Mouse (Mus musculus): ENCODE results near the gene Tom1l2. TPM values are rescaled to one million over a fixed set of nuclear protein-coding genes. Genes with fewer than 3 reads are reported as not detected.

Tom1l2 gene
- total and polyA plus RNA-seq, 3 experiments, result 71.9 to 181 (median 78.5) TPM

DNA sequence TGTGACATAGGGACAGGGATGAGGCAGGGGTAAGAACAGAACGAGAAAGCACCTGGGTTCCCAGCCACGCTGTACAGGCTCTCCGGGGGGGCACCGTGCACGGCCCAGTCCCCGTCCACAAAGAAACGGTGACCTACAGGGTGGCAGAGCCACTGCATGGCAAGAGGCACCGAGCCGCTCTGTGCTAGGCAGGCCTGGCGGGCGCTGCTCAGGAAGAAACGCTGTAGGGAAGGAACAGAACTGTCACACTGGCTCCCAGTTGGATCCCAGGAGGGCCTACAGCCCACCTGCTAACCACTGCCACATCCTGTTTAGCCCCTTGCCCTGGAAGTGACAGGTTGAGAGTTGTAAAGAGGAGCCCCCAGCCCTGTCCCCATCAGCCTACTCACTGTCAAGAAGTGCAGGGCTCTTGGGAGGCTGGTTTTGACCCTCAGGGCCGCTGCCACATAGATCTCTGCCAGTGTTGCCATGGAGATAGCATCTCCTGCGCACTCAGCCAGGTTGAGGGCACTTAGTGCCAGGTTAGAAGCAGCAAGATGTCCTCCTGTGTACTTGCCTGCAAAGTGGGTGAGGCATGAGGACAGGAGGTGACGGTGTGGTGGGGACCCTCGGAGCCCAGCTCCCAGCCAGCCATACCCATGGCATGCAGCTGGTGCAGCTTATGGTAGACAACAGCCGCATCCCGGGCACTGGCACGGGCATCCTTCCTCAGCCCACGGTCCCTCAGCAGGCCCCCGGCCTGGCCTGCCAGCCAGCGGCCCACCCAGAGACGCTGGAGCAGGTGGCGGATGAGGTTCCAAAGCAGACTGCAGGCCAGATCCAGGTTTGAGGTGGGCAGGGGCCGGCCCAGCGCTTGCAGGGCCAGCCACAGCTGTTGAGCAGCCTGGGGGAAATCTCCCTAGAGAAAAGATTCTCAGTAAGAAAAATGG is 149.7 kb downstream of the Tom1l2 start:
- no peak for DNase-seq

DNA sequence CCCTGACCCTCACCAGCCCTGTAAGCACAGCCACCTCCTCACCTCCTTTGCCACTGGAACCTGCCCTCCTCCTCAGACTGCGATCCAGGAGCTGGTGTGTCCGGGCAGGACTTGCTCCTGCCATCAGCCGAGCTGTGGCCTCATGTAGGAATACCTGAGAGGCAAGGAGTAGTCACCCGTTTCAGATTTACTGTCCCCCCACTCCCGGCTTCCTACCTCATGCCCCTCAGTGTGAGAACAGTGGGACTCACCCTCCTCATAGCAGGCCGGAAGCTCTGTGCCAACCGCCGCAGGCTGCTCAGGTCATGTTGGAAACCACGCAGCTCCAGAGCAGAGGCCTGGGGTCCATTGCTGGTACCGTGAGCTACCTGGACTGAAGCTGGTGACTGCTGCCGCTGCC is 152.3 kb downstream of the Tom1l2 start:
- DNase-seq, result no peak

DNA sequence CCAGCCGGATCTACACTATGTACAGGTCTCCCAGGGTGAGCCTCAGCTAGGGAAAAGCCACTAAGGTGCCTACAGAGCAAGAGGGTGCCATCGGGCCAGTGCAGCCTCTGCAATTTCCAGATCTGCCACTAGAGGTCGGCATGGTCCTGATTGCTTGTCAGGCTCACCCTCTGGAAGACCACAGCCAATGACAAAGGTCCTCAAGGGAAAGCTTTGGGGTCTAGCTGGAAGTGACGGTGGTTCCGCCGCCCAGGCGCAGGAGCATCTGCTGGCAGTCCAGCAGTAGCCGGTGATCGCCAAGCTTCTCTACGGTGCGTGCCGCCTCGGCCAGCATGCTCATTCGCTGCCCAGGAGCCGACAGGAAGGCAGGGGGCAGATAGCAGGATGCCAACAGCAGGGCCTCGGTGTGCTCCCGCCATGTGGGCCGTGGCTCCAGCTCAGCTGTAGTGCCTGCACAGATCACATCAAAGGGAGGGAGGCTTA is 153.0 kb downstream of the Tom1l2 start:
- DNase-seq, result peak; percentile 91

DNA sequence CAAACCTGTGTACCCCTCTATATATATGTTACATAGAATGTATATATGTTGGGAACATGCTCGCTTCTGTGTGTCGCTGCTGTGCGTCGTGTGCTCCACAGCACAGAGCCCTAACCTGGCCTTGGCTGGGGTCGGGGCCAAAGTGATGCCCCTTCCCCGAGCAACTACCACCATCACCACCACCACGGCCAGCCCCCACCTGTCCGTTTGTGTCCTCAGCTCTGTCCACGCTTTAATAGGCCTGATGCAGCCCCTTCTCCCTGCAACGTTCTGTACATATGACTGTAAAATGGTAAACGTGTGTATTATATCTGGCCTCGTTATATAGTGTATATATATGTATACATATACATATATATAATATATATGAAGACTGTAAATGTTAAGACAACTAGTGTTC is 154.1 kb downstream of the Tom1l2 start:
- DNase-seq, result no peak

DNA sequence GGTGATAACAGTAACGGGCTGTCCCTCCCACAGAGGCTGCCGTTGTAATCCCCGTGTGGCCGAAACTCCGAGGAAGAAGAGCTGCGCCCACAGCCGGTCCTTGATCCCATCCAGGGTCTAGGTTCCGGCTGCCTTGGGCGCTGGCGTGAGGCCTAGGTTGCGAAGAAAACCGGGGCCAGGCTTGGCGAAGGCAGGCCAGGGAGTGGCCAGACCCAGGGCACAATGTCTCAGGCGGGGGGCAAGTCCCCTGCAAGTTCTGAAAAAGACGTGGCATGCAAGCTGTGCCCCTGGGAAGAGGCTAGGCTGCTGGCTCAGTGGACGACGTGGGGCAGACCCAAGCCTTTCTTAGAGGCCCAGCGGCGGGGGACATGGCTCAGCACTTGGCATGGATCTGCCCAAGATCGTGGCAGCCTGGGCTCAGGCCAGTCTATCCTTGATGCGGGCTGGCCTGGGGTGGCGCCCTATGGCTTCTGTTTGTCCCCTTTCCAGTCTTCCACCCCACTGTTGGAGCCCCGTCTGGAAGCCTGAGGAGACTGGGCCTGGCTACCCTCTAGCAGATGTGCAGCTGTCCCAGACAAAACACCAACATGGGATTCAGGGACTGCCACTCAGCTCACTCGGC is 154.6 kb downstream of the Tom1l2 start:
- DNase-seq, result peak; percentile 63

DNA sequence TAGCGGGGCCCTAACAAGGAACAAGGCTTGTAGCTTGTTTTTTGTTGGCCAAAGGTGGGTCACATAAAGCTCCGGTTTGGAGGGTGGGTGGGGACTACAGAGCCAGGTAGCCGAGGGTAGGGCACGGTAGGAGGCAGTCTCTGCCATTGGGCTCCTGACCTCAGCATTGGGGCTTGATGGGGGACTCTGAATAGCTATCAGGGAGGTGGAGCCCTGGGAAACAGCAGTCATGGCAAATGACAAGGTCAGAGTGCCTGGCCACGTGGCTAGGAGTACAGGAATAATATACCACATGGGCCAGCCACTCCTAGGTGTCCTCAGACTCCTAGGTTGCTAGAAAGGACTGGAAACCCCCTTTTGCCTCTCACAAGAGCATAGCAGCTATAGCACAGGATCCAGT is 156.4 kb downstream of the Tom1l2 start:
- DNase-seq, result peak; percentile 64

DNA sequence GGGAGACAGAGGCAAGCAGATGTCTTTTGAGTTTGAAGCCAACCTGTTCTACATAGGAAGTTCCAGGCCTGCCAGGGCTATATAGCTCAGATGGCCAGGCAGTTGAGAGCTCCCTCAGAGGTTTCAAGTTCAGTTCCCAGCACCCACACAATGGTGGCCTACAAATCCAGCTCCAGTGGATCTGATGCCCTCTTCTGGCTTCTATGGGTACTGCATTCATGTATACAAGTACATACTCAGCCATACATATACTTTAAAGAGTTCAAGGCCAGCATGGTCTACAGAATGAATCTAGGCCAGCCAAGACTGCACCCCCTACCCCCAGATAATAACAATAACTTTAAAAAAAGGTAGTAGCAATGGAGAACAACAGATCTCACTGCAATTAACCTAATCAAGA is 157.6 kb downstream of the Tom1l2 start:
- no peak for DNase-seq

DNA sequence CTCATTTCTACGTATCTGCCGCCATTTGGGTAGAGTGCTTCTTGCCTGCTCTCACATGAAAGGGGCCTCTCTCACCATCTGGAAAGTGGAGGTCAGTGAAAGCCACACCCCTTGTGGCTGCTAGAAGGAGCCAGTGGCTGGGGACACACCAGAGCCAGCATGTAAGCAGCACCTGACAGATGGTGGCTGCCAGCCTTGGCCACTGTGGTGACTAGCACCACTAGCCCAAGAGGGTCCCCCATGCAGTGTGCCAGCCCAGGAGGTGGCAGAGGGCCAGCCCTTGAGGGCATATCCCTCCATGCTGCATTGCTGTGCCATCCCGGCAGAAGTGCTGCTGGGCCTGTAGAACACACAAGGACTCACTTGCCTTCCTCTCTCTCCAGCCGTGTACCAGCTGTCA is 159.1 kb downstream of the Tom1l2 start:
- no peak for DNase-seq

DNA sequence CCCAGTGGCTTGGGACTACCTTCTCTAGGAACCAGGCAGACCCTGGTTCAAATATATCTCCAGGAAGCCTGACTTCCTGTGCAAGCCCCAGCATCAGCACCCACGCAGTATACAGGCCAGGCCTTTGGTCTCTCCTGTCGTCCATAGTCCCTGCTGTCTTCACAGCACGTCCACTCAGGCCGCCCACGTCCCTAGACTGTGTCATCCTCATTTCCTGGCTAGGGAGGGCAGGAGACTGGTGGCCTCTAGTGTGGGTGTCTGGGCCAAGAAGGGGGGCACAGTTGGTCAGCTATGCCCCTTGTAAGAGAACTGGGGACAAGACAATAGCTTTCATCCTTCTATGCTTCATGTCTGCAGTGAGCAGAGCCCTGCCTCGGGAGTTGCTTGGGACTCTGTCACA is 160.2 kb downstream of the Tom1l2 start:
- no peak for DNase-seq

DNA sequence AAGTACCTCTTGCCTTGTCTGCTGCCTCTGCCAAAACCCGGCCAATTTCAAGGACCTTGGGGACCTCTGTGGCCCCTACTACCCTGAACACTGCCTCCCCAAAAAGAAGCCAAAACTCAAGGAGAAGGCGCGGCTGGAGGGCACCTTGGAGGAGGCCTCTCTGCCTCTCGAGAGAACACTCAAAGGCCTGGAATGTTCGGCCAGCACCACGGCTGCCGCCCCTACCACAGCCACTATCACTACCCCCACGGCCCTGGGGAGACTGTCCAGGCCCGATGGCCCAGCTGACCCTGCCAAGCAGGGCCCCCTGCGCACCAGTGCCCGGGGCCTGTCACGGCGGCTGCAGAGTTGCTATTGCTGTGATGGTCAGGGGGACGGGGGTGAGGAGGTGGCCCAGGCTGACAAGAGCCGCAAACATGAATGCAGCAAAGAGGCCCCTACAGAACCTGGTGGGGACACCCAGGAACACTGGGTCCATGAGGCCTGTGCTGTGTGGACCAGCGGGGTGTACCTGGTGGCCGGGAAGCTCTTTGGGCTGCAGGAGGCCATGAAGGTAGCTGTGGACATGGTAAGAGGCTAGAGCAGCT is 162.6 kb downstream of the Tom1l2 start:
- DNase-seq, result no peak

DNA sequence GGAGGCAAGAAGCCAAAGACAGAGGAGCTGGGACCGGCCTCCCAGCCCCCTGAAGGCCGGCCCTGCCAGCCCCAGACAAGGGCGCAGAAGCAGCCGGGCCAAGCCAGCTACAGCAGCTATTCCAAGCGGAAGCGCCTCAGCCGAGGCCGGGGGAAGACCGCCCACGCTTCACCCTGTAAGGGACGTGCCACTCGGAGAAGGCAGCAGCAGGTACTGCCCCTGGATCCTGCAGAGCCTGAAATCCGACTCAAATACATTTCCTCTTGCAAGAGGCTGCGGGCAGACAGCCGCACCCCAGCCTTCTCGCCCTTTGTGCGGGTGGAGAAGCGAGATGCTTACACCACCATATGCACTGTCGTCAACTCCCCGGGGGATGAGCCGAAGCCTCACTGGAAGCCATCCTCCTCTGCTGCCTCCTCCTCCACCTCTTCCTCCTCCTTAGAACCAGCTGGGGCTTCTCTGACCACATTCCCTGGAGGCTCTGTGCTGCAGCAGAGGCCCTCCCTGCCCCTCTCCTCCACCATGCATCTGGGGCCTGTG is 163.1 kb downstream of the Tom1l2 start:
- no peak for DNase-seq

DNA sequence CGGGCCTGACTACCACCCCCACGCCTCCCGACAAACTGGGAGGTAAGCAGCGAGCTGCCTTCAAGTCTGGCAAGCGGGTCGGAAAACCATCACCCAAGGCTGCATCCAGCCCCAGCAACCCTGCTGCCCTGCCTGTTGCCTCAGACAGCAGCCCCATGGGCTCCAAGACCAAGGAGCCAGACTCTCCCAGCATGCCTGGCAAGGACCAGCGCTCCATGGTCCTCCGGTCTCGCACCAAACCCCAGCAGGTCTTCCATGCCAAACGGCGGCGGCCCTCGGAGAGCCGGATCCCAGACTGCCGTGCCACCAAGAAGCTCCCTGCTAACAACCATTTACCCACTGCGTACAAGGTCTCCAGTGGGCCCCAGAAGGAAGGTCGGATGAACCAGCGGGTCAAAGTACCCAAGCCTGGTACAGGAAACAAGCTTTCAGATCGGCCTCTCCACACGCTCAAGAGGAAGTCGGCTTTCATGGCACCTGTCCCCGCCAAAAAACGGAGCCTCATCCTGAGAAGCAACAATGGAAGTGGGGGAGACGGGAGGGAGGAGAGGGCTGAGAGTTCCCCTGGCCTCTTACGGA is 164.3 kb downstream of the Tom1l2 start:
- no peak for DNase-seq

DNA sequence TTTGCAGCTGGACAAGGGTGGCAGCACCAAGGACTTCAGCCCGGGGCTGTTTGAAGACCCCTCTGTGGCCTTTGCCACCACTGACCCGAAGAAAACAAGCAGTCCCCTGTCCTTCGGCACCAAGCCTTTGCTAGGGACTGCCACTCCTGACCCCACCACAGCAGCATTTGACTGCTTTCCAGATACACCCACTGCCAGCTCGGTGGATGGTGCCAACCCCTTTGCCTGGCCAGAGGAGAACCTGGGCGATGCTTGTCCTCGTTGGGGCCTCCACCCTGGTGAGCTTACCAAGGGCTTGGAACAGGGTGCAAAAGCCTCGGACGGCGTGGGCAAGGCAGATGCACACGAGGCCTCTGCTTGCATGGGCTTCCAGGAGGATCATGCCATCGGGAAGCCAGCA is 165.6 kb downstream of the Tom1l2 start:
- DNase-seq, result no peak

DNA sequence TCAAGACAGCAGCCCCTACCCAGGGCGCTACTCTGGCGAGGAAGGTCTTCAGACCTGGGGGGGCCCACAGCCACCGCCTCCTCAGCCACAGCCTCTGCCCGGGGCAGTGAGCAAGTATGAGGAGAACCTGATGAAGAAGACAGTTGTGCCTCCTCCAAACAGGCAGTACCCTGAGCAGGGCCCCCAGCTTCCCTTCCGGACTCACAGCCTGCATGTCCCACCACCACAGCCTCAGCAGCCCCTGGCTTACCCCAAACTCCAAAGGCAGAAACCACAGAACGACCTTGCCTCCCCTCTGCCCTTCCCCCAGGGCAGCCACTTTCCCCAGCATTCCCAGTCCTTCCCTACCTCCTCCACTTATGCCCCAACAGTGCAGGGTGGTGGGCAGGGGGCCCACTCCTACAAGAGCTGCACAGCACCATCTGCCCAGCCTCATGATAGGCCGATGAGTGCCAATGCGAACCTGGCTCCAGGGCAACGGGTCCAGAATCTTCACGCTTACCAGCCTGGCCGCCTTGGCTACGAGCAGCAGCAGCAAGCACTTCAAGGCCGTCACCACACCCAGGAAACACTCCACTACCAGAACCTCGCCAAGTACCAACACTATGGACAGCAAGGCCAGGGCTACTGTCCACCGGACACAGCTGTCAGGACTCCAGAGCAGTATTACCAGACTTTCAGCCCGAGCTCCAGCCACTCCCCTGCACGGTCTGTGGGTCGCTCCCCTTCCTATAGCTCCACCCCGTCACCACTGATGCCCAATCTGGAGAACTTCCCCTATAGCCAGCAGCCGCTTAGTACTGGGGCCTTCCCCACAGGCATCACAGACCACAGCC is 167.1 kb downstream of the Tom1l2 start:
- DNase-seq, result peak; percentile 68

DNA sequence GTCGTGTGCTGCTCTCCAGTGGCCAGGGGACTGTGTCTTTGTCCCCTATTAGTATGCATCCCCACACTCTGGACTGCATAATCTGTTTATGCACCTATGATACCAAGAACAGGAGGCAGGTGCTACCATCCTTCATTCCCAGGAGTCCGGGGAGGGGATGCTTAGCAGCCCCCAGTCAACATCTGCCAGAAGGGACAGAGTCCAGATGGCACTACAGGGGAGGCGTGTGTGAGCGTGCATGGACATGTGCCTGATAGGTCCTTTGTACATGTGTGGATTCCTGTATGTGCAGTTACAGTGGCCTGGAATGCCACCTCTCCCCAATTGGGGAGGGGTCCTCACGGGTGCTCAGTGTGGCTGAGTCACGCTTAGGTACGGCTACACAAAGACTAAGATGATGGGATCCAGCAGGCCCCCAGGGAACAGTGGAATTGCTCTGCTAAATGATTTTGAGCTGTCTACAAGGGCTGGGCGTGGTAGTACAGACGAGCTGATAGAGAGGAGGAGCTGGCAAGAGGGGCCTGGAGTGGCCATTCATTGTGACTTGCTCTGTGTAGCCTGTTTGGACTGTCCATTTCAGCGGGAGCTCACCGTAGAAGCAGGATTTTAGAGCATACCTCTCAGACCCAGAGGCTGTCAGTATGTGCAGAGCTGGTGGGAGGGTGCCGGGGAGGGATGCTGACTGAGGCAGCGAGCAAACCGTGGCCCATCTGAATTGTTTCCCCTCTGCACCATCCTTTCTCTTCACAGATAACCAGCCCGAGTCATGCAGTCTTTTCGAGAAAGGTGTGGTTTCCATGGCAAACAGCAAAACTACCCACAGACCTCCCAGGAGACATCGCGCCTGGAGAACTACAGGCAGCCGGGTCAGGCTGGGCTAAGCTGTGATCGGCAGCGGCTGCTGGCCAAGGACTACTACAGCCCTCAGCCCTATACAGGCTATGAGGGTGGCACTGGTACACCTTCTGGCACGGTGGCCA is 168.1 kb downstream of the Tom1l2 start:
- no peak for DNase-seq

DNA sequence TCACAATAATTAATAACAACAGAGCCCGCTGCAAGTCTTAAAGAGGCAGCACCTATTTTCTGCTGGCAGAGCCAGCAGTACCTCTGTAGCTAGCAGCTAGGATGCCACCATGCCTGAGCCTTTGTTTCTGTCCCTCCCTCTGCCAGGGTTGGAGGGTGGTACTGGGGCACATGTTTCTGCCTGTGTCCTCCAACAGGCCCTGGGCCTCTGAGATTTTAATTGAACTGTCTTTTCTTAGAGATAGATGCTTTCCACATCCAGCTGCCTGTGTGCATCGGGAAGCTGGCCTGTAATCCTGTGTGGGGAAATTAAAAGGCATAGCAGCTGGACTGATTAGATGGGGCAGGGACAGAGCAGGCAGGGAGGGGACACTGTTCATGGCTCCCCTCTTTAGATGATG is 170.0 kb downstream of the Tom1l2 start:
- DNase-seq, result no peak

DNA sequence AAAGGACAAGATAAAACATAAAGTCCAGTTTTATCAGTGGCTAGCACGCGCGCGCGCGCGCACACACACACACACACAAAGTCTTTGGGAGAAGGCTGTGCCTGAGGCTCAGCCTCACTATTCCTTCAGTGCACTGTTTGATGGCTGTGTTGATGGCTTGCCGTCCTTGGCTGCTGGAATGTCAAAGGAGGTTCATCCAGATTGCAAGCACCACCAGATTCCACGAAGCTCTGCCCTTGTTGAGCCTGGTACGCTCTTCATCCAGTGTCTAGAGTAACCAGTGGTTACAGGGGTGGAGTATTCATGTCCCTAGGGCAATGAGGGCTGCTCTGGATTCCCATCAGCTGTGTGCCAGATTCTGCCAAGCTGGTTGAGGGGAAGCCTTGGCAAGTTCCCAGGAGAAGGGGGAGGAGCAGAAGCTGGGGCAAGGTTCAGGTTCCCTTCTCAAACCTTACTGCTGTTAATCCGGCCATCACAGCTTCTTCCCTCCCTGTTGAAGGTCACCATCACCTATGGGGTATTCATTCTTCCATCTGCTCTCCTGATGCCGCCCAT is 170.5 kb downstream of the Tom1l2 start:
- peak; percentile 66 for DNase-seq

DNA sequence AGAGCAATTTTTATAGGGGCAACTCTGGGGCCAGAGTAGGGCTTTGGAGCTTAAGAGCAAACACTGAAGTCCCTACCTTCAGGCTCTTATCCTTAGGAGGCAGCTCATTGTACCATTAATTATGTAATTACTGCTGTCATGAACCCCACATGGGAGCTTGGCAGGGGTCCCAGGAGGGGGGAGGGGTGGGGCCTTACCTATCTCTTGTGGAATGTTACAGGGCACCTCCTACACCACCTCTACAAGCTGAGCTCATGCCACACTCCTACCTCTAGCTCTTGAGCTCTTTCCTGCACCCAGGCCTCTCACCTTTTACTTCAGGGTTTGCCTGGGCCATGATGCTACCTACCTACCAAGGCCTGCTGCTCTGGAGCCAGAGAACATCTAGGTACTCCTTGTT is 174.2 kb downstream of the Tom1l2 start:
- DNase-seq, result no peak

DNA sequence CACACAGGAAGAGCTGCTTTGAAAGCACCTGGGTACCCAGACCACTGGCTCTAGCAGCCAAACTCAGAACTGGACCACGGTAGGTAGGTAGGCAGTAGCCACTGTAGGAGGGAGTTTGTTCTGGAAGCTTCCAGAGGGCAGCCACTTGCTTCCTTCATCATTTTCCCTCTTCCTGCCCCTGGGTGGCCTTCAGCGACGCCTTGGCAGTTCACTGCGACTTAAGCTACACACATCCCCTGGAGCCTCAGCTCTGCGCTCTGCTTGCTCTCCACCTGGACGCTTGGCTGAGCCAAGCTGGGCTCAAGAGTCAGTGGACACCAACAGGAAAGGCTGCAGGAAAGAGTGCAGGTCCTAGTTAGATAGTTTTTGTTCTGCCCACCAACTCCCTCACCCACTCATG is 174.7 kb downstream of the Tom1l2 start:
- DNase-seq, result no peak

All from adrenal gland, adult 2 months (tissue).